Mouse (Mus musculus) Patski (cell line): ENCODE measurements at regions not wholly inside any gene's neighbourhood (a gene's known extent, or its start where the extent isn't known, plus 50 kb on each side); places are given as distances from the start of the nearest gene placed in this dataset.

Experiments used
- ATAC-seq: fragments of 100-300 bp; one replicate; pipeline ENCODE4 v1.8.0; 2021
- CTCF ChIA-PET: fragments of 350-600 bp; sonication (Branson Sonifier 250); formaldehyde crosslinking; loops from one replicate; lab custom pipeline; 2022; ENCODE audit warnings: inconsistent platforms; lab: Charles Lee
- POLR2A ChIA-PET: fragments of 350-600 bp; sonication (Branson Sonifier 250); formaldehyde crosslinking; loops from one replicate; lab custom pipeline; 2022; ENCODE audit warnings: antibody characterized with exemption, inconsistent platforms; lab: Charles Lee
- DNase-seq: peaks from one replicate; pipeline ENCODE4 v3.0.0-alpha.2; 2011; ENCODE audit warnings: low read depth, low spot score
- H3K27me3 ChIP-seq: fragments of 371-371 bp; one replicate; pipeline ENCODE4 v1.5.1; 2021
- CTCF ChIP-seq: fragments of 100-300 bp; IDR thresholded peaks from one replicate; pipeline ENCODE4 v1.5.1; 2021
- in situ Hi-C: fragments of 300-500 bp; cut with MboI; formaldehyde crosslinking; loops from 3 replicates; pipeline ENCODE4 v1.11.1; 2018; ENCODE audit warnings: low pct_unique_long_range_greater_than_20kb, mixed read lengths

DNA sequence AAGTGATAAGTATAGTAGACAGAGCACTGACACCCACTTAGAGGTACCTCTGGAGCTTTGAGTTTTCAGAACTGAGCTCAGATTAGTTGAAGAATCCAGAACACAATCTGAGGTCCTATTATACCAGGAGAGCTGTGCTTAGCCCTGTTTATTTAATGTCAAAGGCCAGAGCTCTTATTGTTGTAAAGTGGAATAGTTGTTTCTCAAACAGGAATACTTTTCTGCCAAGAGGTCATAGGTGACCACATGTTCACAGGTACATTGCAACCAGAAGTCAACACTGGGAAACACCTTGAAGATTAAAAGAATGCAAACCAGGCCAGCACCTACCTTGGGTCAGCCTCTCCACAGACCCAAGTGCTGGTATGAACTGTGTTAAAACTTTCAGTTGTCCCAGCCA is 291.9 kb upstream of the 4930412O13Rik start:
- ChIA-PET POLR2A (interaction anchor here (0.7 kb wide), 1 partner anchor 213 kb away, joined by 3 read pairs; no protein-coding TSS in a partner anchor), CTCF (interaction anchor here (1.4 kb wide), 1 partner anchor 12 kb away, joined by 3 read pairs; no protein-coding TSS in a partner anchor)
- H3K27me3 ChIP-seq = no peaks in the 10 kb centered on the region
- DNase-seq = no peak
- ATAC-seq = no peak
- in situ Hi-C loops = no loop called here
- TF ChIP-seq CTCF = no peak

GRCm38 (mm10) chr2:9592531-9592930 is 288.5 kb upstream of the 4930412O13Rik start:
- in situ Hi-C loops = no loop called here

DNA sequence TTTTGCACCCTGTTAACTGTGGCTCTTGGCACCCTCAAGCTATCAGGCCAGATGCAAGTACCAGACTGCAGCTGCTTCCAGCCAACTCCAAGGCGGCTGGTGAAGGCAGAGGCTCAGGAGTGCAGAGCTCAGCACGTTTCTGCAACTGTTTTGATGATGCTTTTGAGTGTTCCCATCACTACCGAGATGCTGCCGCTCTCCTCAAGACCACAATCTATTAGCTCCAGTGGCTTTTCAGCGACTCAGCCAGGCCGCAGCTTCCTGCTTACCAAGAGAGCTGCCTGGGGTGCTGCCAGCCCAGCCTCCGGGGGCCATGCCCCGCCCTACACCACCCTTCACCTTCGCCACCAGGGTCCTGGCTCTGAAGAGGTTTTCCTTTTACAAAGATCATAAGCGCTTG is 287.1 kb upstream of the 4930412O13Rik start:
- ChIA-PET POLR2A (interaction anchor here (0.6 kb wide), 1 partner anchor 343 kb away, joined by 6 read pairs; no protein-coding TSS in a partner anchor), CTCF (interaction anchor here (0.7 kb wide), 1 partner anchor 13 kb away, joined by 3 read pairs; no protein-coding TSS in a partner anchor)
- no peak for TF ChIP-seq CTCF
- no peak for ATAC-seq
- no peaks in the 10 kb centered on the region for H3K27me3 ChIP-seq
- in situ Hi-C loops = no loop called here
- DNase-seq = no peak

More at GRCm38 (mm10) chr2:9592531-9592930, 288.5 kb upstream of the 4930412O13Rik start:
- no peak for TF ChIP-seq CTCF
- POLR2A ChIA-PET = no interaction called here
- CTCF ChIA-PET = no interaction called here
- ATAC-seq (no peak), DNase-seq (no peak)
- H3K27me3 ChIP-seq = no peaks in the 10 kb centered on the region

- TF ChIP-seq CTCF = no peak
- POLR2A ChIA-PET = no interaction called here
- no peak for ATAC-seq
- CTCF ChIA-PET = no interaction called here
- no peaks in the 10 kb centered on the region for H3K27me3 ChIP-seq
- DNase-seq = no peak
- in situ Hi-C loops = no loop called here
These were observed 285.7 kb upstream of the 4930412O13Rik start for GRCm38 (mm10) chr2:9595236-9595850.

- DNase-seq (no peak), ATAC-seq (no peak)
- in situ Hi-C loops = no loop called here
- ChIA-PET POLR2A (no interaction called here), CTCF (no interaction called here)
- no peak for TF ChIP-seq CTCF
- H3K27me3 ChIP-seq = no peaks in the 10 kb centered on the region
These were observed 284.9 kb upstream of the 4930412O13Rik start for GRCm38 (mm10) chr2:9596135-9596534.

GRCm38 (mm10) chr2:9604984-9605383 is 276.1 kb upstream of the 4930412O13Rik start:
- ATAC-seq (no peak), DNase-seq (no peak)
- CTCF ChIA-PET = interaction anchor here (1.9 kb wide), 1 partner anchor 12 kb away, joined by 5 read pairs; no protein-coding TSS in a partner anchor
- in situ Hi-C loops = no loop called here
- H3K27me3 ChIP-seq = peaks cover 5% of the 10 kb centered on the region
- POLR2A ChIA-PET = no interaction called here
- no peak for TF ChIP-seq CTCF

DNA sequence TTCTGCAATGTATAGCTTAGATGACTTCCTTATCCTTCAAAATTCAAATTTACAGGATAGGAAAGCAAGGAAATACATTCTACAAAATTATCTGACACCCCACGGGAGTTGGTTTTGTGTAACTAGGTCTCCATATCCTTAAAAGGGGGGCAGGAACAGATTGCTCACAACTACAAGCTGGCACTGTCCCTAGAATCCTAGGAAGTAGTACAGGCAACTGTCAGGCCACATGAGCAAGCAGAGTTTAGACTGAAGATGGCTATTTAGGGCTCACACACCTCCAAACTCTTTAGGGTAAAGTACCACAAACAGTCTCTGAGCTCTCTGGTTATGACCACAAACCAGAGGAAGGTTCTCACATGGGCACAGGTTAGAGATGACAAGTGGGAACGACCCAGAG is 273.5 kb upstream of the 4930412O13Rik start:
- DNase-seq = no peak
- ATAC-seq = no peak
- in situ Hi-C loops = no loop called here
- ChIA-PET POLR2A (no interaction called here), CTCF (no interaction called here)
- peaks cover 5% of the 10 kb centered on the region for H3K27me3 ChIP-seq
- TF ChIP-seq CTCF = no peak

GRCm38 (mm10) chr2:9614415-9614814 is 266.6 kb upstream of the 4930412O13Rik start:
- in situ Hi-C loops = no loop called here
- no peak for DNase-seq
- ATAC-seq = no peak
- no peaks in the 10 kb centered on the region for H3K27me3 ChIP-seq
- TF ChIP-seq CTCF = no peak
- POLR2A ChIA-PET = no interaction called here
- CTCF ChIA-PET = interaction anchor here (1.0 kb wide), 1 partner anchor 395 kb away, joined by 3 read pairs; no protein-coding TSS in a partner anchor

DNA sequence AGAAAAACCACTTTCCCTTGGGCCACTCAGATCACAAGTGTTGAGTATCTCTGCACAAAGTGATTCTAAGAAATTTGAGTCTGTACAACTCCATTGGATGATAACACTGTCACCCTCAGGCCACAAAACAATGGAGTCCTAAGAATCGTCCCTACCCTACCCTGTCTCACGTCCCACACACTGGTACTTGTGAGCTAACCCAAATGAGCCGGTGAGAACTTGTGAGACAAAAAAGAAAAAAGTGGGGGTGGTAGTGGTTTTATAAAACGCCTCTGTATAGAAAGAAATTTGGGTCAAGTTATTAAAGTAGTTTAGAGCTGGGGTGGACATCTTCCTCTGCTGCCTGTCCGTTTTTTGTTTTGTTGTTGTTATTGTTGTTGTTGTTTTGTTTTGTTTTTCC is 264.8 kb upstream of the 4930412O13Rik start:
- ChIA-PET CTCF (interaction anchor here (1.7 kb wide), 1 partner anchor 11 kb away, joined by 5 read pairs; no protein-coding TSS in a partner anchor), POLR2A (no interaction called here)
- no peaks in the 10 kb centered on the region for H3K27me3 ChIP-seq
- ATAC-seq (no peak), DNase-seq (no peak)
- in situ Hi-C loops = no loop called here
- TF ChIP-seq CTCF = no peak

- DNase-seq (peak; percentile 99), ATAC-seq (peak; percentile 96)
- no peak for TF ChIP-seq CTCF
- POLR2A ChIA-PET = interaction anchor here (0.6 to 1.1 kb wide), 3 partner anchors 11 to 257 kb away, joined by 3 read pairs; no protein-coding TSS in a partner anchor
- no peaks in the 10 kb centered on the region for H3K27me3 ChIP-seq
- CTCF ChIA-PET = interaction anchor here (1.1 to 1.6 kb wide), 3 partner anchors 11 to 253 kb away, joined by 3 read pairs; no protein-coding TSS in a partner anchor
- in situ Hi-C loops = no loop called here
These were observed 260.5 kb upstream of the 4930412O13Rik start for GRCm38 (mm10) chr2:9620303-9621244.
